Mouse (Mus musculus) heart, embryonic 15.5 days (tissue): ENCODE results near the gene Glod4. TPM values are rescaled to one million over a fixed set of nuclear protein-coding genes. Genes with fewer than 3 reads are reported as not detected.

Experiments used
- ATAC-seq: fragments of 200-750 bp; cut with Nextera tagmentation; replicated peaks from 2 replicates; pipeline ENCODE4 v1.8.0; 2017; ENCODE audit warnings: low read depth, moderate TSS enrichment; ENCODE audit not compliant: insufficient number of reproducible peaks, insufficient read depth, low FRiP score
- H3K27ac ChIP-seq: fragments of 300-500 bp; sonication (generic); 2 replicates; pipeline ENCODE4 v1.5.1; 2015; ENCODE audit warnings: mild to moderate bottlenecking, inconsistent platforms
- H3K27me3 ChIP-seq: fragments of 300-500 bp; sonication (generic); 2 replicates; pipeline ENCODE4 v1.6.1; 2015; ENCODE audit warnings: inconsistent platforms
- H3K36me3 ChIP-seq: fragments of 300-500 bp; sonication (generic); 2 replicates; pipeline ENCODE4 v1.6.1; 2015; ENCODE audit warnings: mild to moderate bottlenecking, inconsistent platforms
- H3K4me1 ChIP-seq: fragments of 300-500 bp; sonication (generic); replicated peaks from 2 replicates; pipeline ENCODE4 v1.6.1; 2015; ENCODE audit warnings: inconsistent platforms
- H3K4me2 ChIP-seq: fragments of 300-500 bp; sonication (generic); 2 replicates; pipeline ENCODE4 v1.6.1; 2015; ENCODE audit warnings: inconsistent platforms, mild to moderate bottlenecking, moderate library complexity
- H3K4me3 ChIP-seq: fragments of 300-500 bp; sonication (generic); 2 replicates; pipeline ENCODE4 v1.5.1; 2015; ENCODE audit warnings: mild to moderate bottlenecking, inconsistent platforms
- H3K9ac ChIP-seq: fragments of 300-500 bp; sonication (generic); 2 replicates; pipeline ENCODE4 v1.6.1; 2015; ENCODE audit warnings: mild to moderate bottlenecking, inconsistent platforms
- H3K9me3 ChIP-seq: fragments of 300-500 bp; sonication (generic); replicated peaks from 2 replicates; pipeline ENCODE4 v1.6.1; 2016; ENCODE audit warnings: inconsistent platforms
- WGBS: fragments of 180-500 bp; shearing (Covaris S2); methylation state at CpG from one replicate; pipeline ENCODE4 v1.1.7; 2015; ENCODE audit warnings: mixed read lengths; 5-methylcytosine and 5-hydroxymethylcytosine counted together
- polyA plus RNA-seq: library from polyadenylated mRNA; unstranded; fragments of >200 nt; fragmentation: Nextera tagmentation; extraction: Ambion mirVana; gene quantifications from 2 replicates; pipeline ENCODE4 v1.2.1, GENCODE M21; 2015

Gene Glod4
- polyA plus RNA-seq, 1 experiment from 2014 or later, result 116 TPM

DNA sequence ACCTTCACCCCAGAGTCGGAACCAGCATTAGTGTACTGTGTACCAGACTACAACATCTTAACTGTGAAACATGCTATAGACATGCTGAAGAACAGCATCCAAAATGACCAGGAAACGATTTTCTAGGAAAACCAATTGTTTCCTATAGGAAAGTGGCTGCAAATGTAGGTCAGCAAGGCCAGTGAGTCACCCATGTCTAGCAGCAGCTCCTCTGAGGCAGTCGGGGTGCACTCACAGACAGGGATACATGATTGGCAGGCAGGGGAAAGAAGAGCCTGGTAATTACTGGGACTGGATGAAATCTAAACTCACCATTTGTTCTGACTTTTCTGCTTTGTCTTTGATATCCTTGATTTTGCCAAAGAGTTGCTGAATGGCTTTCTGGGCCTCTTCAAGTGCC lies 105.5 kb downstream of the Glod4 start:
- 83% methylated on average over 3 of the region's 3 CpGs for WGBS
- H3K4me2 ChIP-seq, result no peak overlapping the region
- H3K36me3 ChIP-seq, result peaks cover 22% of the 10 kb centered on the region
- H3K27ac ChIP-seq, result no peak overlapping the region
- no peak for ATAC-seq
- H3K4me3 ChIP-seq, result no peak overlapping the region
- no peaks in the 10 kb centered on the region for H3K9me3 ChIP-seq
- H3K27me3 ChIP-seq, result no peaks in the 10 kb centered on the region
- H3K4me1 ChIP-seq, result no peaks in the 10 kb centered on the region
- H3K9ac ChIP-seq, result no peak overlapping the region

DNA sequence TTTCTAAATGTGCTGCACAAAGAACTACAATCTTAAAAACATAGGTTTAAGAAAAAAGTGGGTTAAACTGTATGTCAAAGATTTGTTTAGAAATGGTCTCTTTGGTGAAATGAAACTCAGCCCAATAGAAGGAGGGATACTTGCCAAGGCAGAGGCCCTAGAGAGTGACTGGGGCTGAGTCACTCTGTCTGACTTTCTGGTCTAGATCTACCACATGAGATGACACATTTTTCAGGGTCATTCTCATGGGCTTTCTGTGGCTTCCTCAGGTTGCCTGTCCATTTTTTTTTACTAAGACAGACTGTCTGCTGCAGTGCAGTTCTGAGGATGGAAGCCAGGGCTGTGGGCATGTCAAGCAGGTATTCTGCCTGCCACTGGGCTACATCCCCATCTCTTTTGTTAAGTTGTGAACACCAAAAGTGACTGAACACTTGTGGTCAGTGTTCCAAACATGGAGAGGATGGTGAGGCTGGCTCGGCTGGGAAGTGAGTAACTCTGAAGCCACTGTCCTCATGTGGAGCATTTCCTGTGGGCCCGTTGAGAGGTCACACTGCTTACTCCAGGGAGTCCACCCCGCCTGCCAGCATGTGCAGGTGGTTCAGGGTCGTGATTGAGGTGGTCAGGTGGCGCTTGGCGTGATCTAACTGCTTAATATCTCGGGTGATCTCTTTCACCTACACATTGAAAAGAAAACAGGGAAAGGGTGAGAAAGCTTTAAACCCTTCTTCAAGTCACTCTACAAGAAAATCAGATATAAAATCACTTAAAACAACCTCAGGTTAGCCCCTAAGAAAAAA lies 107.7 kb downstream of the Glod4 start:
- Histone ChIP-seq H3K9ac (no peak overlapping the region), H3K4me1 (0 out of 2 replicates have a peak, but pooled peaks cover under 1% of the 10 kb centered on the region), H3K36me3 (peaks cover 22% of the 10 kb centered on the region), H3K27ac (no peak overlapping the region), H3K9me3 (no peaks in the 10 kb centered on the region), H3K4me2 (no peak overlapping the region), H3K4me3 (no peak overlapping the region), H3K27me3 (no peaks in the 10 kb centered on the region)
- 79% methylated on average over 7 of the region's 7 CpGs for WGBS
- no peak for ATAC-seq

DNA sequence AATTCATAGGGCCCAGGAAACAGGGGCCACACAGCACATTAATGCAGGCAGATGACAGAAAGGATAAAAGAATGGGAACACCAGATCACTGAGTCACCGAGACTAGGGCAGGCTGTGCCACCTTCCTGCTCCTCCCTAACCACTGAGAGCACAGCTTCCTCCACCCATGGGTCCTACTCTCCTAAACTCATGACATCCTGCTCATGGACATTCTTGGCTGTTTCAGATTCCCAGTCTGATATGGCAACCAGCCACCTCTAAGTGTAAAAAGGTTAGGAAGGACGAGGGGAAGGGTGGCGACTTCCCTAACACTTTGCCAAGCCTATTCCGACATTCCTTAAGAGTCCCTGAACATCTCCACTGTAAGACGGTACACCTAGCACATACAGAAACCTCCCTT lies 112.7 kb downstream of the Glod4 start:
- no peak overlapping the region for H3K9ac ChIP-seq
- H3K27me3 ChIP-seq, result no peaks in the 10 kb centered on the region
- no peaks in the 10 kb centered on the region for H3K9me3 ChIP-seq
- ATAC-seq, result peak; percentile 53
- H3K27ac ChIP-seq, result peak overlapping the region; percentile 58; the same call in 1 of the 2 replicates
- H3K4me2 ChIP-seq, result no peak overlapping the region
- peaks cover 19% of the 10 kb centered on the region for H3K36me3 ChIP-seq
- H3K4me3 ChIP-seq, result no peak overlapping the region
- H3K4me1 ChIP-seq, result peaks cover 11% of the 10 kb centered on the region
- WGBS, result 60% methylated on average over 5 of the region's 5 CpGs

DNA sequence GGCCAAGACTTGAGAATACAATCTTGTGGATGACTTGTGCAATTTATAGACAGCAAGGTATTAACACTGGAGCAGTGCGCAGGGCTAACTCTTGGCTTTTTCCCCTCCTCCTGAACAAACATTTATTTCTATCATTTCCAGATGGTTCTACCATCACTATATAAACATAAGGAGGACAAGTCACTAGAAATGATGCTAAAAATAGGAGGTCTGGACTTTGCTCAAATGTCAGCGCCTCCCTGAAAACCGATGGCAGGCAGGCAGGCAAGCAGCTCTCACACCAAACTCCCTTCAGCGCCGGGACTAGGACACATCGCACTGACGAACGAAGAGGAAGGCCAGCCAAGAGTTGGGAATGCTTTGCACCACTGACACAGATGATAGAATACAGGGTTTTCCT lies 118.1 kb downstream of the Glod4 start:
- Histone ChIP-seq H3K36me3 (no peaks in the 10 kb centered on the region), H3K9me3 (no peaks in the 10 kb centered on the region), H3K4me3 (peak overlapping the region; percentile 7; the same call in 1 of the 2 replicates), H3K4me2 (peak overlapping the region; percentile 49), H3K4me1 (peaks cover 36% of the 10 kb centered on the region), H3K9ac (no peak overlapping the region), H3K27me3 (no peaks in the 10 kb centered on the region), H3K27ac (peak overlapping the region; percentile 87)
- 27% methylated on average over 8 of the region's 8 CpGs for whole genome bisulfite sequencing
- ATAC-seq, result peak; percentile 85; the same call in 1 of the 2 replicates

DNA sequence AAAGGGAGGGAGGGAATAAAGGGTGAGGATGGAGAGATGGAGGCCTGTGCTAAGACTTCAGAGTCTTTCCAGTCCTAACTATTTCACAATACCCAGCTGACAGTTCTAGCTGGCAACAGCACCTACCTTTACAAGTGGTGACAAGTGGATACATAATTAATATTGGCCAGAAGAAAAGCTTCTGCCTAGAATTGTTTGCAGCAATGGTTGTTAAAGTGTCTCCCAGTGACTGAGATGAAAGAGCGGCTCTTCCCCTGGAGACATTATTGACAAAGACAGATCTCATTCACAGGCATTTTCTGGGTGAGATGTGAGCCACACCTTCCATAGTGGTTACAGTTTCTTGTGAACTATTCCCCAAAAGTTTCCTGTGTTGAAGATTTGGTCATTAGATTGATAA lies 120.0 kb downstream of the Glod4 start:
- 95% methylated on average over 1 of the region's 1 CpGs for WGBS
- H3K4me2 ChIP-seq, result no peak overlapping the region
- H3K4me3 ChIP-seq, result no peak overlapping the region
- no peak for ATAC-seq
- no peak overlapping the region for H3K9ac ChIP-seq
- no peaks in the 10 kb centered on the region for H3K9me3 ChIP-seq
- H3K4me1 ChIP-seq, result peaks cover 37% of the 10 kb centered on the region
- no peak overlapping the region for H3K27ac ChIP-seq
- no peaks in the 10 kb centered on the region for H3K36me3 ChIP-seq
- no peaks in the 10 kb centered on the region for H3K27me3 ChIP-seq

DNA sequence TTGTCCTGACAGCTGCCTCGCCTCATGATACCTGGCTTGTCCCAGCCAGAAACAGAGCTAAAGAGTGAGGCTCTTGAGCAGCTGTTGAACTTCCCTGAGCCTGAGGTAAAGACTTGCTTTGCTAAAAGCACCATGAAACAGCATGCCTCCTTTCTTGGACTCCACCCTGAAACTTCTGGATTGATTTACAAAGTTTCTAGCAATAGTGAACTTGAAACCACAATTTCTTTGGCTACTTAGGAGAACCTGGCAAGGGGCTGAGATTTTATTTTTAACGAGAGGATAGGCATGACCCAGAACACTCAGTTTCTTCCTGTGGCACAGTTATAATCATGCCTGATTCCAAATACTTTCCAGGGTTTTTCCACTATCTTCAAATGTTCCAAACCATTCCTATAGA lies 121.0 kb downstream of the Glod4 start:
- Histone ChIP-seq H3K4me1 (peaks cover 37% of the 10 kb centered on the region), H3K27ac (no peak overlapping the region), H3K9me3 (no peaks in the 10 kb centered on the region), H3K36me3 (no peaks in the 10 kb centered on the region), H3K4me3 (no peak overlapping the region), H3K4me2 (no peak overlapping the region), H3K27me3 (no peaks in the 10 kb centered on the region), H3K9ac (no peak overlapping the region)
- WGBS, result 76% methylated on average over 2 of the region's 2 CpGs
- no peak for ATAC-seq

DNA sequence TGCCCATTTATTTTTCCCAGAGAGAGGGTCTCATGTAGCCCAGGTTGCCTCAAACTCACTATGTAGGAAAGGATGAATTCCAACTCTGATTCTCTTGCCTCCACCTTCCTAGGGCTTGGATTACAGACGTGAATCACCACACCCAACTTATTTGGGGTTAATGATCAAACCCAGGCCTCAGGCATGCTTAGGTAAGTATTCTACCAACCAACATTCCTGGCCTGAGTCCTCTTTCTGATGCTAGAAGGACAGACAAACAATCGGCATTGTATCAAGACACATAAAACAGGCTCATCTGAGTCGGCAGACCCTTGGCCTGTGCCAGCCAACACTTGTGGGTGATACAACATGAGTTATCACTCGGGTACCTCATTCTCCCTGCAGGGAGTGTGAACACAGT lies 122.4 kb downstream of the Glod4 start:
- ATAC-seq, result no peak
- Histone ChIP-seq H3K27ac (no peak overlapping the region), H3K9ac (no peak overlapping the region), H3K27me3 (no peaks in the 10 kb centered on the region), H3K9me3 (no peaks in the 10 kb centered on the region), H3K4me3 (no peak overlapping the region), H3K4me2 (no peak overlapping the region), H3K36me3 (peaks cover 11% of the 10 kb centered on the region; the same call in 1 of the 2 replicates), H3K4me1 (peaks cover 35% of the 10 kb centered on the region)
- 85% methylated on average over 4 of the region's 4 CpGs for WGBS

DNA sequence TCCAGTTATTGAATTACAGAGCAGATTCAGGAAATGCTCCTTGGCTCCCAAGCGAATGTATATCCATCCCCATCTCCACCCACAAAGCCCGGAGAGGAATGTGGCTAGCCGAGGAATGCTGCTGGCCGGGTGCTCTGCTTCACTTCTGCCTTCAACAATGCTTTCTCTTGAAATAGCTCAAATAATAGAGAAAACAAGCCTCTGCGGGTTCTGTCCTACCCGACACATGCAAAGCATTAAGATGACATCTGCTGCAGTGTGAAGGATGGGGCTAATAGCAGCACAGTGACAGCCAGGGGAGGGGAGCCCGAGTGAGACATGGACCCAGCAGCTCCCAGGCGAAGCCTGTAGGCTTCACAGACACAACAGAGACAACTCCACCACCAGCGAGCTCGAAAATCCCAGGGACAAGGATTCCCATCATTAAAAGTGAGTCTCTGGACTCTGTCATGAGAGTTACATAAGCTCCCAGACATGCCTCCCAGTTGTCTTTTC lies 123.1 kb downstream of the Glod4 start:
- no peak for ATAC-seq
- peak overlapping the region; percentile 56 for H3K27ac ChIP-seq

DNA sequence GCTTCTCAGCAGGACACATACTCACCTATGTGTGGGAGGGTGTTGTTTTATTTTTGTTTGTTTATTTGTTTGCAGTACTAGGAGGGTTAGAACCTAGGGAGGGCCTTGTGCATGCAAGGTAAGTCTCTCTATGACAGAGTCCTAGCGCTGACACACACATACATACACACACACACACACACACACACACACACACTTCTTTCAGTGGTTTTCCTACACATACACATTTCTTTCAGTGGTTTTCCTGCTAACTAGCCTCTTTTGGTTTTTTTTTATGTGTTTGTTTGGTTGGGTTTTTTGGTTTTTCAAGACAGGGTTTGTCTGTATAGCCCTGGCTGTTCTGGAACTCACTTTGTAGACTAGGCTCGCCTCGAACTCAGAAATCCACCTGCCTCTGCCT lies 133.1 kb downstream of the Glod4 start:
- H3K9ac ChIP-seq, result no peak overlapping the region
- no peak for ATAC-seq
- H3K36me3 ChIP-seq, result peaks cover 16% of the 10 kb centered on the region; the same call in 1 of the 2 replicates
- no peak overlapping the region for H3K4me2 ChIP-seq
- H3K4me3 ChIP-seq, result no peak overlapping the region
- no peaks in the 10 kb centered on the region for H3K9me3 ChIP-seq
- H3K27ac ChIP-seq, result no peak overlapping the region
- 92% methylated on average over 3 of the region's 3 CpGs for WGBS
- no peaks in the 10 kb centered on the region for H3K27me3 ChIP-seq
- H3K4me1 ChIP-seq, result no peaks in the 10 kb centered on the region

More for the DNA sequence above, 123.1 kb downstream of the Glod4 start:
- Histone ChIP-seq H3K36me3 (peaks cover 11% of the 10 kb centered on the region; the same call in 1 of the 2 replicates), H3K9me3 (no peaks in the 10 kb centered on the region), H3K4me3 (no peak overlapping the region), H3K9ac (no peak overlapping the region), H3K4me1 (peaks cover 29% of the 10 kb centered on the region), H3K4me2 (no peak overlapping the region), H3K27me3 (no peaks in the 10 kb centered on the region)
- WGBS, result 32% methylated on average over 10 of the region's 10 CpGs

DNA sequence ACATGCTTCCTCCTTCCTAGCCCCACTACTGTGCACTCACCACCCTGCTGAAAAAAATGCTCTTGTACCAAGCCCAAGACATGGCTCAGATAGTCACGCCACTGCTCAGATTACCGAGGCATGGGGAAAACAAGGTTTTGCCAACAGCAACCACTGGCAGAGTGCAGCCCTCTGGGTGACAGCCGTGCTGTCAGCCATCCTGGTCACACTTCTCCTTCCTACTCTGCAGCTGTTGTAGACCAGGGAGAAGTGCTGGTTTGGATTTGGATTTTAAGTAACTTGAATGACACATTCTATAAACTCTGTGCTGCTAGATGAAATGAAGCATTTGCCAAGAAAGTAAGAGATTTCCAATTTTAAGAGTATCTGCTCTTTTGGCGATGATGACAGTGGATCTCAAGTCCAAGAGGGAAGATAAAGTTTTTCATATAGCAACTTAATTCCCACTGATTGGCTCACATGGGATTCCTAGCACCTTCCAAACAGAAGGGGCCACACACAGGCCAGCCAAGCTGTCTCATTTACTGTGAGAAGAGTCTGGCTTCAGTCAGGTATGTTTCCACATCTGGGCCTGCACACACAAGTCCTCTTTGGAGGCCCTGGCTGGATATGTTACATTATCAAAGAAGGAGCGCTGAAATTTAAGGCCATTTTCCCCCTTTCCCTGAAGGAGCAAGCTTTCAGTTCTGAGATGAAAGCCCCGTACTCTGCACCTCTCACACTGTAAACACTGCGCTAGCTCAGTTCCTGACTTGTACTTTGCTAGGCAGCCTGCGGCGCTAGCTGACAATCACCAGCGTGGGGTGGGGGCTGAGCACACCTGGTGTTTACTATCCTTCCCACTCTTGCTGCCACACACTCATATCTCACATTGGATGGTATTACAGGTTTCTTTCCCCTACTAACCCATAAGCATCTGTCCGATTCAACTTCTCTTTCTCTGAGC lies 136.7 kb downstream of the Glod4 start:
- peak; percentile 55; the same call in 1 of the 2 replicates for ATAC-seq
- Histone ChIP-seq H3K4me3 (no peak overlapping the region), H3K4me2 (no peak overlapping the region), H3K4me1 (no peaks in the 10 kb centered on the region), H3K27me3 (no peaks in the 10 kb centered on the region), H3K27ac (no peak overlapping the region; the same call in 1 of the 2 replicates), H3K36me3 (peaks cover 5% of the 10 kb centered on the region; the same call in 1 of the 2 replicates), H3K9ac (no peak overlapping the region), H3K9me3 (no peaks in the 10 kb centered on the region)
- WGBS, result 67% methylated on average over 11 of the region's 11 CpGs

DNA sequence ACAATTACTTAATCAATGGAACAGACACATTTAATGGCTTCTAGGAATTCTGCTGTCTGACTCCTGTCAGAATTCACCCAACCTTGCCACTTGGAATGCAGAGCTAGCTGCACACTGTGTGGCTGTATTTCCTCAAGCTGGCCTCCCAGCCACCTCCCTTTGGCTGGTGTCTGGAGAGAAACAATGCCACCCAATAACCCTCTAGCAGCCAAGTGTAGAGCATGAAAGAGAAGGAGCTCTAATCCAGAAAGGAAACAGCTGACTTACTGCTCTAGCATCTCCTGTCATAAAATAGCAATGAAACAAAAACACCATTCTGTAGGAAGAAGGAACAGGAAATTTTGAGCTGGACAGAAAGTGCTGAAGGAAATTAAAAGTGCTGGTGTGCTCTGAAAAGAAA lies 142.4 kb downstream of the Glod4 start:
- H3K4me1 ChIP-seq, result peaks cover 22% of the 10 kb centered on the region
- 0 out of 2 replicates have a peak, but pooled peaks cover 3% of the 10 kb centered on the region for H3K36me3 ChIP-seq
- no peaks in the 10 kb centered on the region for H3K9me3 ChIP-seq
- H3K9ac ChIP-seq, result no peak overlapping the region
- no peak for ATAC-seq
- H3K4me2 ChIP-seq, result no peak overlapping the region
- H3K27ac ChIP-seq, result peak overlapping the region; percentile 50
- H3K27me3 ChIP-seq, result no peaks in the 10 kb centered on the region
- no peak overlapping the region for H3K4me3 ChIP-seq
